Mouse (Mus musculus) left cerebral cortex, postnatal 25 days (tissue): Measurements from ENCODE around the gene Dazap2. TPM values are rescaled to one million over a fixed set of nuclear protein-coding genes. Genes with fewer than 3 reads are reported as not detected.

Source experiments
- DNase-seq, 2 experiments: peaks; one replicate each; pipeline ENCODE4 v3.0.0; 2022; ENCODE audit warnings: low spot score in 2 of 2, mixed read lengths in 1 of 2
- intact Hi-C: fragments of 180-260 bp; cut with DNase I; formaldehyde crosslinking; loops from one replicate; pipeline ENCODE4 v1.15.1; 2025
- total RNA-seq, 2 experiments: library from RNA; stranded (reverse); gene quantifications; 2 replicates each; pipeline ENCODE4 v1.2.3; 2021

Gene Dazap2
- total RNA-seq, 2 experiments from 2014 or later: 109 to 112 TPM

- intact Hi-C loops: no loop called here
- DNase-seq: no peak
Observed at GRCm38 (mm10) chr15:100633341-100633740, 18.2 kb downstream of the Dazap2 start.

GRCm38 (mm10) chr15:100635239-100635638 lies 20.1 kb downstream of the Dazap2 start:
- no peak for DNase-seq

GRCm38 (mm10) chr15:100635851-100636645 lies 20.9 kb downstream of the Dazap2 start:
- DNase-seq: no peak
- intact Hi-C loops: loop anchor here (5.0 kb wide), 1 partner anchor 46 kb away; no protein-coding TSS in a partner anchor

More at GRCm38 (mm10) chr15:100635239-100635638, 20.1 kb downstream of the Dazap2 start:
- intact Hi-C loops: loop anchor here (5.0 kb wide), 1 partner anchor 47 kb away; no protein-coding TSS in a partner anchor

- DNase-seq: no peak
Observed at GRCm38 (mm10) chr15:100636700-100637501, 21.8 kb downstream of the Dazap2 start, which contains the start of gene Smagp. Gene Smagp (minus strand): TSS chr15:100636940.

GRCm38 (mm10) chr15:100637661-100638060 lies 22.5 kb downstream of the Dazap2 start:
- no peak for DNase-seq
- intact Hi-C loops: loop anchor here (5.0 kb wide), 1 partner anchor 45 kb away; no protein-coding TSS in a partner anchor

More at GRCm38 (mm10) chr15:100636700-100637501, 21.8 kb downstream of the Dazap2 start, which contains the start of gene Smagp:
- intact Hi-C loops: loop anchor here (5.0 kb wide), 1 partner anchor 45 kb away; no protein-coding TSS in a partner anchor

GRCm38 (mm10) chr15:100639972-100640750 lies 25.0 kb downstream of the Dazap2 start:
- intact Hi-C loops: loop anchor here (5.0 kb wide), 1 partner anchor 42 kb away; no protein-coding TSS in a partner anchor

GRCm38 (mm10) chr15:100641226-100641810 lies 26.2 kb downstream of the Dazap2 start:
- intact Hi-C loops: no loop called here
- no peak for DNase-seq

More at GRCm38 (mm10) chr15:100639972-100640750, 25.0 kb downstream of the Dazap2 start:
- DNase-seq: no peak

GRCm38 (mm10) chr15:100642451-100642850 lies 27.3 kb downstream of the Dazap2 start:
- DNase-seq: no peak
- intact Hi-C loops: no loop called here

GRCm38 (mm10) chr15:100646161-100646560 lies 31.0 kb downstream of the Dazap2 start:
- no peak for DNase-seq
- intact Hi-C loops: no loop called here

- no peak for DNase-seq
- intact Hi-C loops: no loop called here
Observed at GRCm38 (mm10) chr15:100650111-100650510, 35.0 kb downstream of the Dazap2 start.

GRCm38 (mm10) chr15:100651610-100652009 lies 36.5 kb downstream of the Dazap2 start:
- intact Hi-C loops: no loop called here

GRCm38 (mm10) chr15:100654271-100654670 lies 39.1 kb downstream of the Dazap2 start:
- intact Hi-C loops: no loop called here
- no peak for DNase-seq

More at GRCm38 (mm10) chr15:100651610-100652009, 36.5 kb downstream of the Dazap2 start:
- DNase-seq: no peak

- no peak for DNase-seq
- intact Hi-C loops: no loop called here
Observed at GRCm38 (mm10) chr15:100655201-100655600, 40.1 kb downstream of the Dazap2 start.

- peak; percentile 20 to 55 for DNase-seq
- intact Hi-C loops: no loop called here
Observed at GRCm38 (mm10) chr15:100660306-100660705, 45.2 kb downstream of the Dazap2 start.

GRCm38 (mm10) chr15:100660805-100661204 lies 45.7 kb downstream of the Dazap2 start:
- no peak for DNase-seq
- intact Hi-C loops: no loop called here

GRCm38 (mm10) chr15:100664813-100665274 lies 49.7 kb downstream of the Dazap2 start:
- intact Hi-C loops: no loop called here
- no peak for DNase-seq

- intact Hi-C loops: no loop called here
- DNase-seq: no peak
Observed at GRCm38 (mm10) chr15:100665411-100666218, 50.5 kb downstream of the Dazap2 start.

GRCm38 (mm10) chr15:100666219-100666696 lies 51.1 kb downstream of the Dazap2 start:
- DNase-seq: no peak
- intact Hi-C loops: no loop called here
